Mouse (Mus musculus) naive thymus-derived CD4-positive, alpha-beta T cell, adult 5 months (primary cell): Measurements from ENCODE around the gene Tsc22d2. TPM values are rescaled to one million over a fixed set of nuclear protein-coding genes. Genes with fewer than 3 reads are reported as not detected.

ENCODE experiments used
- polyA plus RNA-seq: library from polyadenylated mRNA; unstranded; fragments of 100-300 nt; shearing (Covaris generic); gene quantifications from one replicate; pipeline ENCODE4 v1.2.1, GENCODE M21; 2017

The Tsc22d2 gene
- polyA plus RNA-seq: 90.1 TPM

GRCm38 (mm10) chr3:58414234-58414938 lies at the start of gene Tsc22d2:
Gene Tsc22d2, plus strand, starts transcription at chr3:58414715.

Other genes starting within 250 kb of the Tsc22d2 start
- gene Eif2a, start 111.1 kb downstream of the Tsc22d2 start, polyA plus RNA-seq: 33.9 TPM
- gene Serp1, start 111.2 kb downstream of the Tsc22d2 start, polyA plus RNA-seq: 150 TPM
- 33.8 TPM for gene Selenot, start 161.9 kb downstream of the Tsc22d2 start, polyA plus RNA-seq
- not detected for gene Erich6, start 222.5 kb downstream of the Tsc22d2 start, polyA plus RNA-seq